Mouse (Mus musculus) cortical plate, adult 2 months (tissue): ENCODE measurements around the gene Tmem214.

Source experiments
- CTCF ChIP-seq: fragments of 200-500 bp; IDR thresholded peaks from 2 replicates; pipeline ENCODE4 v1.5.1; 2011; ENCODE audit warnings: mild to moderate bottlenecking, control low read depth, low read length; ENCODE audit not compliant: insufficient read depth; ENCODE audit errors: extremely low read depth
- POLR2A ChIP-seq: fragments of 200-500 bp; IDR thresholded peaks from 2 replicates; pipeline ENCODE4 v1.6.1; 2011; ENCODE audit warnings: mild to moderate bottlenecking, low read length, control low read depth; ENCODE audit not compliant: insufficient read depth; ENCODE audit errors: extremely low read depth

GRCm38 (mm10) chr5:30874365-30874764 is 6.6 kb downstream of the Tmem214 start:
- TF ChIP-seq CTCF, result no peak
- no peak for TF ChIP-seq POLR2A
